8 mouse cellular contexts compared by ENCODE assay signal in the genomic region with DNA sequence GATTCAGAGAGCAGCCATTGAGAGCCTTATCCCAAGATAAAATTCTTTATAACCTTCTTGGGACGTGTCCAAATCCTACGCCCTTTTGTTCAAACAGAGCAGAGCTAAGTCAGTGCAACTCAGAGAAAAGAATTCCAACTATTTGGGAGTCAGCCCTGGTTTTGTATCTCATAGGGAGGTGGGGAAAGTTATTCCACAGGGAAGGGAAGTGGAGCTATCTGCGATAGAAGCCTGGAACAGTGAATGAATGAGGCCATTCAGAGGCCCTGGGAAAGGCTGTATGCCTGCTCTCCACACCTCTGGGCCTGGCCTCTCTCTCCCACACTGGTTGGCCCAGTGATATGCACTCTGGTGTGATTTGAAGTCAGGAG. TPM values are rescaled to one million over a fixed set of nuclear protein-coding genes. Genes with fewer than 3 reads are reported as not detected.
DNase-seq lines count a peak whose midpoint lies in the region; ATAC-seq and TF ChIP-seq lines count a peak whose summit lies in the region.

No protein-coding gene starts in this region.

- H3K9me3 ChIP-seq in midbrain, embryonic 10.5 days (replicated peaks), result no peaks in the 10 kb centered on the region
- H3K9me3 ChIP-seq in midbrain, postnatal 0 days (ENCODE audit: low read length), result no peaks in the 10 kb centered on the region
- no peaks in the 10 kb centered on the region for H3K9me3 ChIP-seq in midbrain, embryonic 15.5 days

- no peak for DNase-seq in midbrain, embryonic 10.5 days (ENCODE audit: low spot score)
- DNase-seq in midbrain, postnatal 0 days (ENCODE audit: low spot score), result no peak
- DNase-seq in heart, adult 2 months, result no peak
- DNase-seq in large intestine, adult 2 months (ENCODE audit: low read depth, low spot score), result peak; percentile 57
- DNase-seq in frontal cortex, postnatal 36 days (ENCODE audit: low spot score in 2 of 2), result no peak
- DNase-seq in ovary, postnatal 36 days (ENCODE audit: low spot score), result no peak
- DNase-seq in left cerebral cortex, postnatal 4 days, result no peak

- H3K9ac ChIP-seq in midbrain, postnatal 0 days (replicated peaks; ENCODE audit: low read length, poor library complexity, severe bottlenecking), result no peak overlapping the region
- no peak overlapping the region for H3K9ac ChIP-seq in heart, adult 2 months (ENCODE audit: low read depth, low read length)
- H3K9ac ChIP-seq in midbrain, embryonic 15.5 days, result no peak overlapping the region

- H3K27ac ChIP-seq in midbrain, embryonic 10.5 days (replicated peaks), result peak overlapping the region; percentile 83
- no peak overlapping the region for H3K27ac ChIP-seq in midbrain, postnatal 0 days (ENCODE audit: low read depth, low read length)
- peak overlapping the region; percentile 56 for H3K27ac ChIP-seq in heart, adult 2 months
- no peak overlapping the region for H3K27ac ChIP-seq in midbrain, embryonic 15.5 days

- WGBS in midbrain, embryonic 10.5 days, result 28% methylated on average over 3 of the region's 3 CpGs
- 40% methylated on average over 3 of the region's 3 CpGs for WGBS in midbrain, postnatal 0 days
- 6% methylated on average over 3 of the region's 3 CpGs for WGBS in heart, adult 2 months
- WGBS in large intestine, adult 2 months, result 2% methylated on average over 3 of the region's 3 CpGs
- 31% methylated on average over 3 of the region's 3 CpGs for WGBS in midbrain, embryonic 15.5 days

- no peak overlapping the region for H3K4me2 ChIP-seq in midbrain, postnatal 0 days (ENCODE audit: low read depth, low read length, poor library complexity, severe bottlenecking)
- H3K4me2 ChIP-seq in midbrain, embryonic 15.5 days, result no peak overlapping the region

- intact Hi-C loops in heart, adult 2 months (cut with DNase I), result no loop called here
- intact Hi-C loops in left cerebral cortex, postnatal 4 days (cut with DNase I), result no loop called here

- ATAC-seq in midbrain, postnatal 0 days (ENCODE audit: low FRiP score), result no peak
- peak; percentile 31; the same call in 1 of the 2 replicates for ATAC-seq in midbrain, embryonic 15.5 days (replicated peaks)

- no peak for TF ChIP-seq EP300 in heart, adult 2 months (IDR thresholded peaks at IDR 0.05; ENCODE audit: insufficient read depth, low read depth, low read length)

- H3K4me3 ChIP-seq in midbrain, embryonic 10.5 days, result no peak overlapping the region
- no peak overlapping the region for H3K4me3 ChIP-seq in midbrain, postnatal 0 days (ENCODE audit: low read depth, low read length)
- H3K4me3 ChIP-seq in heart, adult 2 months, result no peak overlapping the region
- H3K4me3 ChIP-seq in midbrain, embryonic 15.5 days, result no peak overlapping the region

- H3K4me1 ChIP-seq in midbrain, embryonic 10.5 days, result peaks cover 30% of the 10 kb centered on the region
- peaks cover 4% of the 10 kb centered on the region for H3K4me1 ChIP-seq in midbrain, postnatal 0 days (ENCODE audit: insufficient read depth, low read length)
- peaks cover 13% of the 10 kb centered on the region for H3K4me1 ChIP-seq in heart, adult 2 months (ENCODE audit: control insufficient read depth, insufficient read depth, low read length)
- peaks cover 3% of the 10 kb centered on the region for H3K4me1 ChIP-seq in midbrain, embryonic 15.5 days

- no peaks in the 10 kb centered on the region for H3K36me3 ChIP-seq in midbrain, embryonic 10.5 days
- H3K36me3 ChIP-seq in midbrain, postnatal 0 days (ENCODE audit: insufficient read depth, low read length), result no peaks in the 10 kb centered on the region
- H3K36me3 ChIP-seq in heart, adult 2 months (ENCODE audit: control insufficient read depth, insufficient read depth, low read length), result no peaks in the 10 kb centered on the region
- no peaks in the 10 kb centered on the region for H3K36me3 ChIP-seq in midbrain, embryonic 15.5 days (replicated peaks)

- H3K27me3 ChIP-seq in midbrain, embryonic 10.5 days (ENCODE audit: low read depth, poor library complexity, severe bottlenecking), result no peaks in the 10 kb centered on the region
- H3K27me3 ChIP-seq in midbrain, postnatal 0 days (ENCODE audit: insufficient read depth, low read length), result no peaks in the 10 kb centered on the region
- H3K27me3 ChIP-seq in heart, adult 2 months (ENCODE audit: control insufficient read depth, insufficient read depth, low read length), result no peaks in the 10 kb centered on the region
- no peaks in the 10 kb centered on the region for H3K27me3 ChIP-seq in midbrain, embryonic 15.5 days (replicated peaks)

- TF ChIP-seq POLR2A in heart, adult 2 months (IDR thresholded peaks at IDR 0.05; ENCODE audit: insufficient read depth, low read depth, low read length), result 0 out of 2 replicates have a peak, but pooled peaks have one; percentile 15

- TF ChIP-seq CTCF in midbrain, postnatal 0 days (IDR thresholded peaks at IDR 0.05), result no peak
- no peak for TF ChIP-seq CTCF in heart, adult 2 months (IDR thresholded peaks at IDR 0.05)

- H3K79me2 ChIP-seq in heart, adult 2 months (replicated peaks; ENCODE audit: control insufficient read depth, insufficient read depth, low read length), result no peaks in the 10 kb centered on the region

RNA-seq across cellular contexts. Expression of gene Ripor2, which starts 16.1 kb away (rescaled TPM):
- polyA plus RNA-seq in midbrain, embryonic 10.5 days (2016; fragmentation: Nextera tagmentation; extraction: Ambion mirVana), result 3.5 and 6.6 TPM in 2 replicates
- 48.8 and 57.4 TPM in 2 replicates for total RNA-seq in midbrain, postnatal 0 days (2014; rRNA removed)
- 17.7 and 19.6 TPM in 2 replicates for polyA plus RNA-seq in midbrain, postnatal 0 days (2015; fragmentation: Nextera tagmentation; extraction: Ambion mirVana)
- total RNA-seq in heart, adult 2 months (2021), result 1 to 10 TPM; 7.4 to 8.2 TPM
- polyA plus RNA-seq in heart, adult 2 months (2012; rRNA removed), result 4.7 and 5.5 TPM in 2 replicates
- 2.7 and 3.5 TPM in 2 replicates for polyA plus RNA-seq in large intestine, adult 2 months (2012; rRNA removed)
- 32.3 and 34.0 TPM in 2 replicates for polyA plus RNA-seq in midbrain, embryonic 15.5 days (2015; fragmentation: Nextera tagmentation; extraction: Ambion mirVana)
- 10 to 100 TPM; 55.7 to 56.5 TPM for total RNA-seq in left cerebral cortex, postnatal 4 days (2021)

Comparison
In these comparisons a context has a peak if more than half of its experiments do, and no peak if none do; other contexts are left out.
1. H3K27ac ChIP-seq: peak in midbrain, embryonic 10.5 days (single experiment) and heart, adult 2 months (single experiment); none in midbrain, postnatal 0 days (single experiment) and midbrain, embryonic 15.5 days (single experiment).